Mouse (Mus musculus): ENCODE data around the gene Hyal1.
A peak's percentile ranks its signal among the peaks of the same experiment; 100 is the strongest.

Hyal1 gene

DNA sequence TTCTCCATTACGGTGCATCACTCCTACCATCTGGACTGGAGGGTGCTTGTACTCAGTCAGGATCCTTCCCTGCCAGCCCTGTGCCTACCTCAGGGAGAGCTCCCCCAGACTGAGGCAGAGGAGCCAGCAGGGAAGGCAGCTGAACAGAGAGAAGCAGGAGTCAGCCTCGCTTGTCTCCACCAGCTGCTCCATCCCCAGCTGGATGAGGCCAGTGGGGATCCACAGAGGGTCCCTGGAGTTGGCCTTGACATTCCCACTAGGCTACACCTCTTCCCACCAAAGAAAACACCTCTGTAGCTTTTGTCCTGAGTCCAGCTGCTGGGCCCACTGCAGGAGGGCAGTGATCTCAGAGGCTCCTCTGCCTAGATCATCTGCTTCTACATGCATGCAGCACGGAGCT lies 48.2 kb downstream of the Hyal1 start:
- DNase-seq = no peak

DNA sequence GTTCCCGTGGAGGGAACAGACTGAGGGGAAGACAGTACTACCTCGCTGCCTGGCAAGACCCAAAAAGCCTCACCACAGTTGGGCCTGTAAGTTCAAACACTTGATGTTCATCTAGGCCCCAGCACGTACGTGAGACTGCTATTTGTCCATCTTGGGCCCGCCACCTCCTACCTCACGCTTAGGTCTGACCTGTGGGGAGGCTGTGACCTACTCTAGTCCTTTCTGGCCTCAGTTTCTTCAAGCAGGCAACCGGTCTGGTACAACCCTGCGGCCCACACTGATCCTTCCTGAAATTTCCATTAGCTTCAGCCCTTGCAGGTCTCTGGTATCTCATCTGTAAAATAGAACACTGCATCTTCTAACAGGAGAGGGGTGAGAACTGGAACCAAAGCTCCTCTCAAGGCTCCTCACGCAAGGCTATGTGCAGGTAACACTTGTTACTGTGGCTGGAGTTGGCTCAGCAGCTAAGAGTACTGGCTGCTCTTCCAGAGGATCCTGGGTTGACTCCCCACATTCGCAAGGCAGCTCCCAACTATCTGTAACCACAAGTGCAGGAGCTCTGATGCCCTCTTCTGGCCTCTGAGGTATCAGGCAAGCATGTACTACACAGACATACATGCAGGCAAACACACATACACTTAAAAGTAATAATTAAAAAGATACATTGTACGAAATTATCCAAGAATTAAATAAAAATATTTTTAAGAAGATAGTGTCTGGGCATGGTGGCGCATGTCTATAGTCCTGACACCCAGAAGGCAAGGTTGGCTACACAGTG lies 48.8 kb downstream of the Hyal1 start:
- DNase-seq = no peak

DNA sequence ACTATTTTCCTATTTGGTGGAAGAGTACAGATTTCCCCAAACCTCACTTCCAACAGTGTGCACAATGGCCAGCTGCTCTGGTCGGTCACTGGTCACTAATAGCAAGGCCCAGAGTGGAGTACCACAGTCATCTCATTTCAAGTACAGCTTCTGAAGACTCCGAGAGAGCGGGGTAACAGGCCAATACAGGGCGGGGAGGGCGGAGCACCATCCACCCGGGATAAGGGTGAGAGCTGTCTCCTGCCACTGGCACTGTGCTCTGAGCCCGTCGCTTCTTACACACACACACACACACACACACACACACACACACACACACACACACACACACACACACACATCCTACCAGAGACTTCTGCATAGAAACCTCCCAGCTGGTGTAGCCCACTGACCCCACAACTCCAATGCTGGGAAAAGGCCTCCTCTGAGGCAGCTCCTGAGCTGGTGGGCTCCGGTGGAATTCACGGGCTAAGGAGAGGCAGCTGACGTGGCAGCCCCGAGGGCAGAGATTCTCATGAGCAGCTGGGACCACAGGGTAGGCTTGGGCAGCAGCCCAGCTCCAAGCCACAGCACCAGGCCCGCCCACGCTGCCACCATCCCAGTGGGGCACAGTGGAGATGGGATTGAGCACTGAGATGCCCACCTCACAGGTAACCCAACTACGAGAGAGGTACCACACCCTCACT lies 49.6 kb downstream of the Hyal1 start:
- peak; percentile 43 for DNase-seq

DNA sequence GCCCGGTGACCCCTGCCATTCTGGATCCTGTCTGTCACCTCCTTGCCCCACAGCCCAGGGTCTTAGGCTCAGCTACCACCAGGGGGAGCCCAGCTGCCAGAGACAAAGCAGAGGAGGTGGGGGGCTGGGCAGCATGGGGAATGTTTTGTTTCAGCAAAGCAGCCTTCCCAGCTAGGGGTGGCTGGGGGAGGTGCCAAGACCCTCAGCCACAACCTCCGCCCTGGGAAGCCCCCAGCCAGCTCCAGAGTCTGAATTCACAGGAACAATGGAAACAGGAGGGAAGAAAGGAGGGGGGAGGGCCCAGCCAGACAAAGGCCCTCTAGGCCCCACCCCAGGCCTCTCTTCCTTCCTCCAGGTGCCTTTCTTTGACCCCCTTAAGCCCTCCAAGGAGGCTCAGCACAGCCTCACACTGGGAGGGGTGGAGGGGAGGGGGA lies 50.1 kb downstream of the Hyal1 start:
- peak; percentile 92 for DNase-seq

GRCm38 (mm10) chr9:107627387-107628255 lies 50.9 kb downstream of the Hyal1 start:
- DNase-seq = no peak

- no peak for DNase-seq
These were observed 52.1 kb downstream of the Hyal1 start for GRCm38 (mm10) chr9:107628721-107629410.

DNA sequence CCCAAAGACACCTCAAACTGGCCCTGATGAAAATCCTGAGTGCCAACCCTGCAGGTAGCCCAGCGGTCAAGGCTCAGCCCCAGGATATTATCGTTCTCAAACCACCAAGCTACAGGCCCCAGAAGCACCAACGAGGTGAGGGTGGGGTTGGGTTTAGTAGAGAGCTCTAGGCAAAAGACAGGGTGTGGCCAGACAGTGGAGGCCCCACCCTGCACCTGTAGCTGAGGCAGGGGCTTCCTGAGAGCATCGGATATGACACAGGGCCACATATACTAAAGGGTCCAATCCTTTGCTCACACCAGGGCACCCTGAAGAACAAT lies 52.6 kb downstream of the Hyal1 start:
- DNase-seq = no peak

DNA sequence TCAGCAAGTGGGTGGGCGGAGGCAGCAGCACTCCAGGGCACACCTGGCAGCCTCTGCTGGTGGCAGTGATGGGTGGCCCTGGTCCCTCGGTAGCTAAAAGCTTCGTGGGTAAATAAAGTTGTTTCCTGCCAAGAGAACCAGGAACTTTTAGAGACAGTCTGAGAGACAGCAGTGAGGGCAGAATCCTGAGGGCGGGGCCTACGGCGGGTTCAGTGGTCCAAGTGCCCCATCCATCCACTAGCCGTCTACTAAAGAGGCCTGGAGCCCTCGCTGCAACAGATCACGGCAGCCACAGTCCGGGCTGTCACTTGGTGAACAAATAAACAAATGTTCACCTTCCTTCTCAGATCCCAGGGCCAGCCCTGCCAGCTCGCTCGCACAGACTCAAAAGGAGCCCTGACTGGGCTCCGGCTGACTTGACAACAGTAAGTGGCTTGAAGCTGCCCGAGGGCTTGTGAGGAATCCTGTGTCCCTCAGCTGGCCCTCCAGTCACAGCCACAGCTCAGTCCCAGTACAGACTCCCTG lies 53.2 kb downstream of the Hyal1 start:
- DNase-seq = peak; percentile 38

DNA sequence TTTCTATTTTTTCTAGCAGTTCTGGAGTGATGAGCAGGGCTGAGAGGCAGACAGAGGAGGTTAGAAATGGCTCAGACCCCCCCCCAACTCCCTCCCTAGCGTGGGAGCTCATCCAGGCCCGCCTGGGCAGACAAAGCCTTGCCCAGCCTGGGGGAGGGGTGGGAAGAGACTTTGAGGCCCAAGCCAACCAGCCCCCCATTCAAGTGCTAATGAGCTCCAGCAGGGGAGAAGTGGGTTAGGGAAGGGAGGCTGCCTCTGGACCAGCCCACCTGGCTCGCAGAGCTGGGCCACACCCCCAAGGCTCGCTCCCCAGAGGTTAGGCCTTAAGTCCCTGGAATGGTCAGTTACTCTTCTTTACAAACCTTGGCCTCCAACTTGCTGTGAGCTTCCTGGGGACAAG lies 53.8 kb downstream of the Hyal1 start:
- peak; percentile 67 for DNase-seq
